Mouse (Mus musculus) WW6 (cell line): Measurements from ENCODE around the gene Ngly1.

Source experiments
- DNase-seq: peaks from one replicate; pipeline ENCODE4 v3.0.0-alpha.2; 2013; ENCODE audit warnings: low read depth, low spot score

Gene Ngly1

GRCm38 (mm10) chr14:16249171-16249874 lies at the start of gene Ngly1, which contains the start of gene Oxsm:
Gene Ngly1 (plus strand): TSS chr14:16249280.
Gene Oxsm (minus strand): TSS chr14:16249808.
- DNase-seq = no peak

GRCm38 (mm10) chr14:16200220-16200912 lies 48.7 kb upstream of the Ngly1 start:
- no peak for DNase-seq

- DNase-seq = no peak
Observed at GRCm38 (mm10) chr14:16200969-16201638, 48.0 kb upstream of the Ngly1 start.

DNA sequence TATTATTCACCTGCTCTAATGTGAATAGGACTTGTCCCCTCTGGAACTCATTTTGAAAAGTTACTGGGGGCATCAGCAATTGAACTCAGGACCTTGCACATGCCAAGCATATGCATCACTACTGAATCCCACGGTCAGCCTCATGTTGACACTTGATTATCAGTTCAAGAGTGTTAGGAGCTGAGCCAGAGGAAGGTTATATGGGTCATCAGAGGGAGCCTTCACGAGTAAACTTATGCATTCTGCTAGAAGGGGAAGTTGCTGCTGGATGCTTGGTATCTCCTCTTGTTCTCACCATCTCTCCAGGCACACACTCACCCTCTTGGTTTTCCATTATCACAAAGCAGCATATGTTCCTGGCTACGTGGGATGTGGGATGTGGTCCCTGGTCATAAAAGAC lies 47.4 kb upstream of the Ngly1 start:
- no peak for DNase-seq

GRCm38 (mm10) chr14:16207722-16208121 lies 41.4 kb upstream of the Ngly1 start:
- no peak for DNase-seq

DNA sequence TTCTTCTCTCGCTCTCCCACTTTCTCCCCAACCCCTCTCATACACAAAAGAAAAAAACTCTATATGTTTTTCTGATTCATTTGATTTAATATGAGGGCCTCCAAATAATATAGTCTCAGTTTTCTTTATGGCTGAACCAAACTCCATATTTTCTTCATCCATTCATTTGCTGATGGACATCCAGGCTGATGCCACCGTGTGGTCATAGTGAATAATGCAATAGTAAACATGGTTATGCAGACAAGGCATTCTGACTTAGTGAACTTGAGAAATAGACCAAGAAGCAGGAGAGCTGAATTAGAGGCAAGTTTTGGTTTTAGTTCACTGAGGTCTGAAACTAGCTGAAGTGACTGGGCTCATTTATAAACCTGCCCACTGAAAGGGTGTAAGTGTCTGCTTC lies 30.1 kb upstream of the Ngly1 start:
- DNase-seq = no peak

GRCm38 (mm10) chr14:16229395-16229794 lies 19.7 kb upstream of the Ngly1 start:
- no peak for DNase-seq

DNA sequence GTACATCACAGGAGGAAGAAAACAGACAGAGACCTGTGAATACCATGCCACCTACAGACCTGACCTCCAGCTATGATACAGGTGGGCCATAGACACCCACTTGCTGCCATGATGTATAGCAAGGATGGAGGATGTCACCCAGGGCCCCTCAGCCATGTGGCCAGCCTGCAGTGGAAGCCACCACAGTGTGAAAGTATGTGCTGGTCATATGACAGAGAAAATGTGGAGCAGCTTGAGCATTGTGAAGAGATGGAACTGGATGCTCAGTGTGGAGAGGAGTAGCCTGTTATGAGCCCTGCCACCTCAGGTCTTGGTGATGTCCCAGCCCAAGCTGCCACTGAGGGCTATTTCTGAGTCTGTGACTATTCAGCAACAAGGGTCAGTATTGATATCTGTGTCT lies 18.5 kb upstream of the Ngly1 start:
- no peak for DNase-seq

DNA sequence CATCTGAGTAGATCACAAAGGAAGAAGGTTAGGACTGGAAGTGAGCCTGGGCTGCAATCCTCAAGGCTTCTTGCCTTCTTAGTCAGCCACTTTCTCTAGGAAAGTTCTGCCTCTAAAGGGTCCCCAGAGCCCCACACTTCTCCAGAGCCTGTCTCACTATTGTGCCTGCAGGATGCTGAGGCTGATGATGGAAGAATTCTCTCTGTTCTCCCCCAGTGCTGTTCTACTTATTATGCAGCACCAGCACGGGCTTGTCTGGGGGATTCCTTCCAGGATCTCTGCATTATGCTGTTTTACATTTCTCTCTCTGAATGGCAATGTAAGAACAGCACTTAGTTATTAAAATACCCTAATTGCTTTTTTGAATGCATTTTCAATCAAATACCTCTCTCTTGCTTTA lies 15.6 kb upstream of the Ngly1 start:
- no peak for DNase-seq

GRCm38 (mm10) chr14:16236466-16236865 lies 12.6 kb upstream of the Ngly1 start:
- DNase-seq = no peak

- no peak for DNase-seq
Observed at GRCm38 (mm10) chr14:16242193-16242815, 6.8 kb upstream of the Ngly1 start.

DNA sequence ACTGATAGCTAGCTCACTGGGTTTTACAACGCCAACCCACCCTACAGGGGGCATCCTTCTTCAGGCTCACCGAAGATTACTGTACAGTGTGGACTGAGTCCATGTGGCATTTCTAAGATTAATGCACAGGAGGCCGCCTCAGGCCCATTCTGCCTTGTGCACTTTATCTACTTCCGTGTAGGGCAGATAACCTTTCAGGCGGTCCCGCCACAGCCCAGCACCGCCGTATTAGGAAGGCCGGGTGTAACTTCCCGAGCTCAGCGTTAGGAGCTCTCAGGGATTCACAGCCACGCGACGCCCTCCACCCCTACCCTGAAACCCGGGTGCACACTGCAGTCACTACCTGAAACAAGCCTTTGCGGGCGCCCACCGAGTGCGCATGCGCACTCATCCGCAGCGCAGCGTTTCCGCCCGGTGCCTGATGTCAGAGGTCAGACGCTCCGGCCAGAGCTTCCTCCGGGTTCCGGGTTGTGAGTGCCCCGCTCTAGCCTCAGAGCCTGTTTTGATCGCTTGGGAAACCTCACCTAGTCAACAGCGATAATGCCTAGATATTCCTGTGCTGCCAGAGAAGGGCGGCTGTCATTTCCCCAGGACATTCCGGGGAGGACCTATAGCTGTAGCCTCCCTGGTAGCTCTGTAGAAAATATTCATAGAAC lies 6.0 kb upstream of the Ngly1 start:
- DNase-seq = no peak

DNA sequence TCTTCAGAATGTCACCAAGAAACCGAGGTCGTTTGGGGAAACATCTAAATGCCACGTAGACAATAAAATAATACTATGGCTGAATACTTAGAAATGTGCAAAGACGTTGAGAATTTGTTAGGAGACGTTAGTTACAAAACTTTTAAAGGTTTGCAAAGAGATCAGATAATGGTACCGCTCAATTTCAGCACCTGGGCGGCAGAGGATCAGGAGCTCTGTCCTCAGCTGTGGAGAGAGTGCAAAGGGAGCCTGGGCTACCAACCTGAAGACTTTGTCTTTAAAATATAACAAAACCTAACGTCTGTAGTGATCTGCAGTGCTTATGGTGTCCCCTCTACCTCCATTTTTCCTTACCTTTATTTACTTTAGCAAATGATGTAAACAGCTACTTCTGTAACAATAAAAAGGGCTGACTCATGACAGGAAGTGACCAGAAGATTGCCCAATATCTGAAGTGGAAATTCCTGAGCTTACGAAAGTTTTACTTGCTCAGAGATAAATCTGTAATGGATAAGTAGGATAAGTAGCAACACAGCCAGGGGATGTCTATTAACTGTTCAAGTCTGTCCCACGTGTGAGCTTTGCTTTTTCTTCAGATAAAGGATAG lies 5.4 kb upstream of the Ngly1 start:
- no peak for DNase-seq

DNA sequence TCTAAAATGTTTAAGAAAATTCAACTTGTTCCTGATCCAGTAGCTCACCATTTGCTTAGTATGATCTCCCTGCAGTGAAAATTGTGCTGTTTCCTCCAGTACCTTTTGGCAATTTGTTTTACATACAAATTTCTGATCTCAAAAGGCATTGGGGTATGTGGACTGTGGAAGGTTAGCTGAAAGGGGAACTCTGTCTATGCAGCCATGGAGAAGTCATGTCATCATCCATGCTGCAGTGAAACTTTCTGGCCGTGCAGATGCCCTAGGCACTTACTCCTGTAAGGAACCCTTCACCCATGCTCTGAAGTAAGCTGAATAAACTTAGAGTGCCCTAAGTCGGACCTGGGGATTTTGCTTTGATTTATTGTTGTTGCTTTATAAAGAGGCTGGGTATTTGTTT lies 4.7 kb upstream of the Ngly1 start:
- no peak for DNase-seq

GRCm38 (mm10) chr14:16245127-16245526 lies 4.0 kb upstream of the Ngly1 start:
- DNase-seq = no peak

DNA sequence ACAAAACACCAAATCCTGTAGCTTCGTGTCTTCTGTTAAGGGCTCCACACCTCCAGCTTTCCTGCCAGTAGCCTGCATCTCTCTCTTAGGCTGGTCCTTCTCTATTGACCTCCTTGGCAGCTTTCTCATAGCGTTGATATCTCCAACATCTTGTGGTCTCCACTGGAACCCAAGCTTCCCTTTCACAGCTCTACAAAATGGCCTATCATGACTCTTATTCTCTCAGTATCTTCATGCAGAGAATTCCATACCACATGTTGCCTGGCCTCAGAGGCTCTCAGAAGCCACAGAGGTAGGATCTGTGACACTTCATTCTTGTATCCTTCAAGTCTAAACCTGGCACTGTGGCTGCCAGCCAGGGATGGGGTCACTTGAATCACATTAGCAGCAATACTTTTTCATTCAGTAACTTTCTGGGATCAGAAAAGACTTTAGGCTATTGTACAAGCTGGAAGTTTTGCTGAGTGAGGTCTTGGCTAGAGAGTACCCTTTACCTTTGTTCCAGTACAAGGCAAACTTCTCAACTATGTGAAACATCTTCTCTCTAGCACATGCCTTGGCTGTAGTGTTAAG lies 2.7 kb upstream of the Ngly1 start:
- DNase-seq = no peak

DNA sequence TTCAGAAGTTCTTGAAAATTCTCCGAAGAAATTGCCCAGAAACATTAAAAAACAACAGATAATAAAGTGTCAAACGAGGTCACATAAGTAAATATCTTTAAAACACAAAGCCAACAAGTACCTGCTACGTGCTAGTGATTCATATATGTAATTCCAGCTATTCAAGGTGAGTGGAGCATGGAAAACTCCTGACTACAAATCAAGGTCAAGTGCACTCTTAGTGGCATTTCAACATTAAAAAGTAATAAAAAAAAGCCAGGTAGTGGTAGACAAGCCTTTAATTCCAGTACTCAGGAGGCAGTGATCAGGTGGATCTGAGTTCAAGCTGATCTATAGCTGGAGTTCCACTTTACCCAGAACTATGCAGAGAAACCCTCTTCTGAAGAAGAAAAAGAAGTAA lies 945 bp upstream of the Ngly1 start:
- DNase-seq = no peak

DNA sequence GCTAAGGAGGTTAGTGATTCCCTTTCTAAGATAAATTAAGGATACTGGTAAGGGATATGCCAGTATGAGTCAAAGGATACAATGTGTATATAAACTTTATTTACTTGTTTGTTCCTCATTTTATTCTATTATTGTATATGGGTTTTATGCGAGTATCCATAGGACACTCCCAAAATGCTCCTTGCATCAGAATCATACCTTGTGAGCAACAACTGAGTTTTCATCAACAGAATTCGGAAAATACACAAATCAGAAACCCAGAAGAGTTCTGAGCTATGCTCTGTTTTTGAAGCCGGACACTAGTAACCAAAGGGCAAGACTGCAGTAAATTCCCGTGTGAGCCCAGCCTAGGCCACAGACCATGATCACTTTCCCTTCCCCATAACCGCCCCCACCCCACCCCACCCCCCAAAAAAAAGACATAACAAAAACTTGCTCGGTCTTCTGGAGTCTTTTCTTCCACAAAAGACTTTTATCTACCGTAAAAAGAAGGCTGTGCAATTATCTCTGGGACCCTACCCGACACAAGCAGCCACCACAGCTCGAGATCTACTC lies 400 bp upstream of the Ngly1 start:
- DNase-seq = no peak

DNA sequence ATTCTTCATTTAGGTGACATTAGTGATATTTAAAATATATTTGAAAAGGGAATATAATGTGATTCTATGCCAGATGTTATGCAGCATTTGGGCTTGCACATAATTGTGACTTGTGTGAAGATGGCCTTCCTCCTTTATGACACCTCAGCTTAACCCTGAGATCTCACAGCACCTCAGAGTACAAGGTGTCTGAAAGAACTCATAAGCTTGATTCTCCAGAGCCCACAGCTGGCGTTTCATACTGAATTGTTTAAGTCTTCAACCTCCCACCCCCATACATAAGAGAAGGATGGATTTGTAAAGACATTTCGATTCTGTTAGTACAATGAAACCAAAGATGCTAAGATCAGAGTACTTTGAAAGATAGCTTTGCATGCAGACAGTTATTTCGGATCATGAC lies 1.0 kb downstream of the Ngly1 start:
- no peak for DNase-seq

DNA sequence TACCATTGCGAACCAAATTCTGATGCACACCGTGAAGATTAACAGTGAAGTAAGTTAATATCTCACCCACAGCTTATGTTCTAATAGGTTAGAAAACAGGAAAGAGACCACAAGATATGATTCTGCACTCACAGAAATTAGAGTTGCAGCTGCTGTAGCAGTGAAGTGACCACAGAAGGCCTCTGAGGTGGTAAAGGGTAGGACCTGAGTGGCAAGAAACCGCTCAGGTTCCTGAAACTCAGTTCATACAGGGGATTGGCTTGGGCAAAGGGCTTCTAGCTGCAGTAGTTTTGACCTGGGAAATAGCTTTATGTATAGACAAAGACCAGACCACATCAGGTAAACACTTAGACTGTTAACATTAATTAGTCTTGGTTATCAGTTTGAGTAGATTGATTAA lies 6.7 kb downstream of the Ngly1 start:
- DNase-seq = no peak

GRCm38 (mm10) chr14:16256209-16256608 lies 7.1 kb downstream of the Ngly1 start:
- DNase-seq = no peak
